Mouse (Mus musculus): Measurements from ENCODE around the gene Sbf2. TPM values are rescaled to one million over a fixed set of nuclear protein-coding genes. Genes with fewer than 3 reads are reported as not detected.

Sbf2 gene
- polyA plus RNA-seq, 1 experiment from 2014 or later = 24.7 TPM

DNA sequence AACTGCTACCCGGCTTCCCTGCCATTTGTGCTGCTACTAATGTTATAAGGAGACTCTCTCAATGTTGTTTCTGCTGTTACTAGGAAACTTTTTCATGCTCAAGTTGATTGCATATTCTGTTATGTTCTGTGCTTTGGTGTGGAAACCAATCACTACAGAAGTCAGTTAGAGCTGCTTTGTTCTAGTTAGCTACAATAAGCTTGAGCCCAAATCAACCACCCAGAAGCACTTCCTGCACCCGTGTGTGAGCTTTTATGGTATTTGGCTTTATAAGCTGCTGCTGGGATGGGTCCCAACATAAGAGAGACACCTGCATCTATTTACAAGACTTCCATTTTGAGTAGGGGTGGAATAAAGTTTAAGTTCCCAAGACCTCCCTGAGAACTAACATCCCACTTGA, 260.8 kb downstream of the Sbf2 start:
- H3K4me3 ChIP-seq (ENCODE audit: low read length) = no peak overlapping the region
- no peak overlapping the region for H3K4me2 ChIP-seq (ENCODE audit: low read depth, low read length)
- WGBS = 85% methylated on average over 2 of the region's 2 CpGs

GRCm38 (mm10) chr7:110347250-110347649, 267.5 kb downstream of the Sbf2 start:
- Histone ChIP-seq H3K4me3 (ENCODE audit: low read length) (no peak overlapping the region), H3K36me3 (ENCODE audit: control insufficient read depth, insufficient read depth, low read length) (0 out of 2 replicates have a peak, but pooled peaks cover 2% of the 10 kb centered on the region), H3K9ac (ENCODE audit: low read depth, low read length) (no peak overlapping the region), H3K27ac (ENCODE audit: low read length) (no peak overlapping the region), H3K4me2 (ENCODE audit: low read depth, low read length) (no peak overlapping the region), H3K4me1 (ENCODE audit: control insufficient read depth, insufficient read depth, low read length) (no peaks in the 10 kb centered on the region), H3K27me3 (replicated peaks; ENCODE audit: control insufficient read depth, insufficient read depth, low read length) (no peaks in the 10 kb centered on the region), H3K9me3 (ENCODE audit: control insufficient read depth, low read length) (no peaks in the 10 kb centered on the region)
- WGBS = 89% methylated on average over 1 of the region's 1 CpGs
- ATAC-seq = no peak

More for the DNA sequence above, 260.8 kb downstream of the Sbf2 start:
- H3K36me3 ChIP-seq (ENCODE audit: control insufficient read depth, insufficient read depth, low read length) = no peaks in the 10 kb centered on the region
- H3K9me3 ChIP-seq (ENCODE audit: control insufficient read depth, low read length) = no peaks in the 10 kb centered on the region
- no peak overlapping the region for H3K27ac ChIP-seq (ENCODE audit: low read length)
- no peak for ATAC-seq
- no peak overlapping the region for H3K9ac ChIP-seq (ENCODE audit: low read depth, low read length)
- H3K4me1 ChIP-seq (ENCODE audit: control insufficient read depth, insufficient read depth, low read length) = no peaks in the 10 kb centered on the region
- H3K27me3 ChIP-seq (replicated peaks; ENCODE audit: control insufficient read depth, insufficient read depth, low read length) = no peaks in the 10 kb centered on the region

DNA sequence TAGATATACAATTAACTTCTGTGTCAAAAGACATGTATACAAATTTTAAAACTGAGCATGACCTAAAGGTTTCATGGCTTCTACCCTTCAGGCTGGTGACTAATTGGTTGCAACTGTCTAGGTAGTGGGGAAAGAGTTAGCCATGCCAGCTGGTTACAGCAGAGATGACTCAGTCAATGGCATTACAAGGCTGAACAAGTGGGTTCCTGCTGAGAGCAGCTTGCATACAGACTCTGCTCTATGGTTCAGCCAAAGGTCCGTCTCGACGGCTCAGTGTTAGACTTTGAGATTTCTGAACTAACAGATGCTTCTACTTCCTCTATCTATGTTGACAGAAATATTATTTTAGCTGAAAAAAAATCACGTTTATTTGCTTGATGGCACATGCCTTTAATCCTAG, 277.1 kb downstream of the Sbf2 start:
- H3K27ac ChIP-seq (ENCODE audit: low read length) = no peak overlapping the region
- peak; percentile 28; the same call in 1 of the 2 replicates for ATAC-seq

DNA sequence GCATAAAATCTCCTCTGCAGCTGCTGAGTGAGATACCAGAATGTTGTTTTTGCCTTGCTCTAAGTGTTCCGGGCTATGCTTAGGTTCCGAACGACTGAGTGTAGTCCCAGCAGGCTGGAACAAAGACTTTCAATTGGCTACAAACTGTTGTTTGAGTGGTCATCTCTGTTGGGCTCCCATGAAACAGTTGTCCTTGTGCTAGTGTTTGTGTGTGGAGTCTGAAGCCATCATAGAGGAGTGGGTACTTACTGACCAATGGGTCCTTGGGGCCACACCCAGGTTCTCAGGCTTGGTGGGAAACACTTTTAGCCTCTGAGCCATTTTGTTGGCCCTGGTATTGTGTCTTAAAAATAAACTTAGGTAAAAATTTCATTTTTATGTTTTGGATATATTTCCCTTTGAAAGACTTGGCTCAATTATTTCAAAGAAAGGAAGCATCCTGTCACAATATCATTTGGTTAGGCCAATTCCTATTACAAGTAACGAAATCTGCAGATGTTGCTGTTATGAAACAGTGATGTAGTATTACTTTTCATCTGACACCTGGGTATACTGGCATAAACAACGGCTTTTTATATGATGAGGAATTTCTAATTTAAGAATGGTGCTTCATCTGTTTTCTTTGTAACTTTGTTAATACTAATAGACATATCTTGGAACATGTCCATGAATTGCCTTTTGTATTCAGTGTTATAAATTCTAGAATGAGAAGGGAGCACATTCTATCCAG, 289.2 kb downstream of the Sbf2 start:
- WGBS = 95% methylated on average over 5 of the region's 5 CpGs
- no peak for ATAC-seq

More for the DNA sequence above, 277.1 kb downstream of the Sbf2 start:
- Histone ChIP-seq H3K4me1 (ENCODE audit: control insufficient read depth, insufficient read depth, low read length) (no peaks in the 10 kb centered on the region), H3K36me3 (ENCODE audit: control insufficient read depth, insufficient read depth, low read length) (no peaks in the 10 kb centered on the region), H3K27me3 (replicated peaks; ENCODE audit: control insufficient read depth, insufficient read depth, low read length) (no peaks in the 10 kb centered on the region), H3K4me3 (ENCODE audit: low read length) (no peak overlapping the region), H3K9me3 (ENCODE audit: control insufficient read depth, low read length) (no peaks in the 10 kb centered on the region), H3K9ac (ENCODE audit: low read depth, low read length) (no peak overlapping the region), H3K4me2 (ENCODE audit: low read depth, low read length) (no peak overlapping the region)
- 82% methylated on average over 4 of the region's 4 CpGs for WGBS

DNA sequence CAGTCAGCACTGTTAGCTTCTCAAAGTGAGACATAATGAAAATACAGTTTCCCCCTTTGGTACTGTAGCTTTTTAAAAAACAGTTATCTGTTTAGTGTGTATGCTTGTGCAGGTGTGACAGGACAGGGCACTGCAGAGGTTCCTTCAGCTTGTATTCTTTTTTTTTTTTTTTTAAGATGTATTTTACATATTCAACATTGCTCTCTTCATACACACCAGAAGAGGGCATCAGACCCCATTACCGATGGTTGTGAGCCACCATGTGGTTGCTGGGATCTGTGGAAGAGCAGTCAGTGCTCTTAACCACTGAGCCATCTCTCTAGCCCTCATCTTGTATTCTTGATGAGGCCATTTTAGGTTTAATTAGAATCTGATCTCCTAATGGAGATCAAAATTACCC, 289.9 kb downstream of the Sbf2 start:
- H3K27ac ChIP-seq (ENCODE audit: low read length) = no peak overlapping the region
- no peaks in the 10 kb centered on the region for H3K27me3 ChIP-seq (replicated peaks; ENCODE audit: control insufficient read depth, insufficient read depth, low read length)
- H3K4me3 ChIP-seq (ENCODE audit: low read length) = no peak overlapping the region
- no peak overlapping the region for H3K9ac ChIP-seq (ENCODE audit: low read depth, low read length)
- H3K4me1 ChIP-seq (ENCODE audit: control insufficient read depth, insufficient read depth, low read length) = no peaks in the 10 kb centered on the region
- ATAC-seq = no peak
- H3K36me3 ChIP-seq (ENCODE audit: control insufficient read depth, insufficient read depth, low read length) = peaks cover 20% of the 10 kb centered on the region
- H3K9me3 ChIP-seq (ENCODE audit: control insufficient read depth, low read length) = no peaks in the 10 kb centered on the region
- 96% methylated on average over 1 of the region's 1 CpGs for WGBS
- no peak overlapping the region for H3K4me2 ChIP-seq (ENCODE audit: low read depth, low read length)

More for the DNA sequence above, 289.2 kb downstream of the Sbf2 start:
- Histone ChIP-seq H3K9me3 (ENCODE audit: control insufficient read depth, low read length) (no peaks in the 10 kb centered on the region), H3K27me3 (replicated peaks; ENCODE audit: control insufficient read depth, insufficient read depth, low read length) (no peaks in the 10 kb centered on the region), H3K4me1 (ENCODE audit: control insufficient read depth, insufficient read depth, low read length) (no peaks in the 10 kb centered on the region), H3K36me3 (ENCODE audit: control insufficient read depth, insufficient read depth, low read length) (peaks cover 20% of the 10 kb centered on the region), H3K9ac (ENCODE audit: low read depth, low read length) (no peak overlapping the region), H3K4me2 (ENCODE audit: low read depth, low read length) (no peak overlapping the region), H3K4me3 (ENCODE audit: low read length) (no peak overlapping the region), H3K27ac (ENCODE audit: low read length) (no peak overlapping the region)

- Histone ChIP-seq H3K4me3 (ENCODE audit: low read length) (no peak overlapping the region), H3K4me2 (ENCODE audit: low read depth, low read length) (no peak overlapping the region), H3K27me3 (replicated peaks; ENCODE audit: control insufficient read depth, insufficient read depth, low read length) (no peaks in the 10 kb centered on the region), H3K9ac (ENCODE audit: low read depth, low read length) (no peak overlapping the region), H3K27ac (ENCODE audit: low read length) (no peak overlapping the region), H3K36me3 (ENCODE audit: control insufficient read depth, insufficient read depth, low read length) (peaks cover 4% of the 10 kb centered on the region; the same call in 1 of the 2 replicates), H3K4me1 (ENCODE audit: control insufficient read depth, insufficient read depth, low read length) (no peaks in the 10 kb centered on the region), H3K9me3 (ENCODE audit: control insufficient read depth, low read length) (no peaks in the 10 kb centered on the region)
- ATAC-seq = no peak
- 79% methylated on average over 5 of the region's 5 CpGs for WGBS
Measured at GRCm38 (mm10) chr7:110321106-110321505, 293.6 kb downstream of the Sbf2 start.

DNA sequence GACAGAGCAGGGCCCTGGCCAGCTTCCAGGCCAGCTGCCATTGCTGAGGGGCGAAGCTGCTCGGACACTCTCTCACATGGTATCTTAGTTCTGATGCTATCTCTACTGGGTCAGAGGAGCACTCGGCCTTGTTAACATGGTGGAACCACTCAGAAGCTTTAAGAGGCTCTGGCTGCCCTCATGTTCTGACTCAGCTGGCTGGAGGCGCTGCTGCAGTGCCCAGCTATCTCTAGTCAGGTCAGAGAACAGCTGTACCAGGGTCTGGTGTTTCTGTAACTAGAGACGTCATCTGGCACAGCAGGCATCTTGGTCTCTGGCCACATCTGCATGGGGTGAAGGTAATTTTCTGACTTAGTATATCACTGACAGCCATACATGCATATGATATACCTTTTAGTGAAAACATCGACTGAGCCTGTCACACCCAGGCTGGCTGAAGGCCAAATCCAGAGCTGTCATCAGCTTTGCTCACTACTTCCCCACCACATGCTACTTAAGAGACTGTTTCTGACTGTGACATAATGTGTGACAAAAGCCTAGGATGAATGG, 295.7 kb downstream of the Sbf2 start:
- WGBS = 73% methylated on average over 6 of the region's 6 CpGs
- peaks cover 12% of the 10 kb centered on the region for H3K36me3 ChIP-seq (ENCODE audit: control insufficient read depth, insufficient read depth, low read length)
- H3K27ac ChIP-seq (ENCODE audit: low read length) = no peak overlapping the region
- no peak overlapping the region for H3K9ac ChIP-seq (ENCODE audit: low read depth, low read length)
- no peaks in the 10 kb centered on the region for H3K9me3 ChIP-seq (ENCODE audit: control insufficient read depth, low read length)
- H3K4me1 ChIP-seq (ENCODE audit: control insufficient read depth, insufficient read depth, low read length) = no peaks in the 10 kb centered on the region
- ATAC-seq = no peak
- no peak overlapping the region for H3K4me2 ChIP-seq (ENCODE audit: low read depth, low read length)
- no peak overlapping the region for H3K4me3 ChIP-seq (ENCODE audit: low read length)
- no peaks in the 10 kb centered on the region for H3K27me3 ChIP-seq (replicated peaks; ENCODE audit: control insufficient read depth, insufficient read depth, low read length)

DNA sequence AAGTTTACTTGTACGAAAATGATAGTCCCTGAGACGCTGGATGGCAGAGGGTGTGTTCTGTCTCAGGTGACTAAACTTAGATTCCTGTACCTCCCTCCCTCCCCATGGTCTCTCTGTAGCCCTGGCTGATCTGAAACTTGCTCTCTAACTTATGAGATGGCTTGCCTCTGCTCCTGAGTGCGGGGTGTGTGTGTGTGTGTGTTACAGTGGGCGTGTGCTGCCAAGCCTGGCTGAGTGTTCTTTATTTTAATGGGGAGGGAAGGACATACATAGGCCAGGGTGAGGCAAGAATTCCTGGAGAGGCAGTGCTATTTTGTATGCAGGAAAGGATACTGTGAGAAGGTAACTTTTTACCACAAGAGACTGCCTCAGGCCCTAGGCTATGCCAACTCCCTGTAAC, 297.3 kb downstream of the Sbf2 start:
- Histone ChIP-seq H3K9ac (ENCODE audit: low read depth, low read length) (no peak overlapping the region), H3K9me3 (ENCODE audit: control insufficient read depth, low read length) (no peaks in the 10 kb centered on the region), H3K4me3 (ENCODE audit: low read length) (no peak overlapping the region), H3K4me1 (ENCODE audit: control insufficient read depth, insufficient read depth, low read length) (no peaks in the 10 kb centered on the region), H3K4me2 (ENCODE audit: low read depth, low read length) (no peak overlapping the region), H3K27ac (ENCODE audit: low read length) (no peak overlapping the region), H3K27me3 (replicated peaks; ENCODE audit: control insufficient read depth, insufficient read depth, low read length) (no peaks in the 10 kb centered on the region), H3K36me3 (ENCODE audit: control insufficient read depth, insufficient read depth, low read length) (peaks cover 14% of the 10 kb centered on the region)
- ATAC-seq = no peak
- WGBS = 88% methylated on average over 4 of the region's 4 CpGs

GRCm38 (mm10) chr7:110315352-110315751, 299.4 kb downstream of the Sbf2 start:
- ATAC-seq = no peak
- Histone ChIP-seq H3K27ac (ENCODE audit: low read length) (no peak overlapping the region), H3K9ac (ENCODE audit: low read depth, low read length) (no peak overlapping the region), H3K9me3 (ENCODE audit: control insufficient read depth, low read length) (no peaks in the 10 kb centered on the region), H3K4me1 (ENCODE audit: control insufficient read depth, insufficient read depth, low read length) (no peaks in the 10 kb centered on the region), H3K36me3 (ENCODE audit: control insufficient read depth, insufficient read depth, low read length) (peaks cover 14% of the 10 kb centered on the region), H3K4me3 (ENCODE audit: low read length) (no peak overlapping the region), H3K27me3 (replicated peaks; ENCODE audit: control insufficient read depth, insufficient read depth, low read length) (no peaks in the 10 kb centered on the region), H3K4me2 (ENCODE audit: low read depth, low read length) (no peak overlapping the region)
- 88% methylated on average over 1 of the region's 1 CpGs for WGBS
